Mouse (Mus musculus) MEL (cell line): Measurements from ENCODE around the gene Smyd3.

ENCODE experiments used
- CHD1 ChIP-seq: IDR thresholded peaks from 2 replicates; pipeline ENCODE4 v1.6.1; 2012; ENCODE audit warnings: low read depth, mild to moderate bottlenecking, inconsistent platforms, low read length, improper control_type of control experiment
- CTCF ChIP-seq, 3 experiments: IDR thresholded peaks in 2 of 3; conservative IDR thresholded peaks in 1 of 3; 2 replicates each; pipeline ENCODE4 v1.5.1; 2011 to 2012; ENCODE audit warnings: low read length in 3 of 3, low read depth in 2 of 3, mild to moderate bottlenecking in 2 of 3, improper control_type of control experiment in 1 of 3, inconsistent platforms in 1 of 3, mixed read lengths in 1 of 3, moderate library complexity in 1 of 3; ENCODE audit not compliant: control insufficient read depth in 1 of 3, insufficient read depth in 1 of 3, poor library complexity in 1 of 3, severe bottlenecking in 1 of 3
- EP300 ChIP-seq, 2 experiments: IDR thresholded peaks; 2 replicates each; pipeline ENCODE4 v1.6.1; 2011; ENCODE audit warnings: improper control_type of control experiment in 2 of 2, low read length in 2 of 2, low read depth in 1 of 2, mild to moderate bottlenecking in 1 of 2
- HCFC1 ChIP-seq: IDR thresholded peaks from 2 replicates; pipeline ENCODE4 v1.6.1; 2012; ENCODE audit warnings: low read depth, mild to moderate bottlenecking, inconsistent platforms, low read length, improper control_type of control experiment, moderate library complexity
- JUND ChIP-seq: IDR thresholded peaks from 2 replicates; pipeline ENCODE4 v1.6.1; 2011; ENCODE audit warnings: low read depth, mild to moderate bottlenecking, improper control_type of control experiment, low read length
- POLR2AphosphoS5 ChIP-seq: IDR thresholded peaks from 2 replicates; pipeline ENCODE4 v1.6.1; 2012; ENCODE audit warnings: low read depth, borderline replicate concordance, mild to moderate bottlenecking, inconsistent platforms, low read length, moderate library complexity, mixed read lengths
- USF1 ChIP-seq: IDR thresholded peaks from 2 replicates; pipeline ENCODE4 v1.6.1; 2014; ENCODE audit warnings: low read depth, mild to moderate bottlenecking, inconsistent platforms, low read length, improper control_type of control experiment, moderate library complexity
- ZKSCAN1 ChIP-seq: IDR thresholded peaks from 2 replicates; pipeline ENCODE4 v1.6.1; 2012; ENCODE audit warnings: low read depth, mild to moderate bottlenecking, inconsistent platforms, low read length, improper control_type of control experiment, moderate library complexity

GRCm38 (mm10) chr1:179032947-179033346 is 484.9 kb downstream of the Smyd3 start:
- TF ChIP-seq EP300 (IDR thresholded peaks at IDR 0.05; ENCODE audit: low read depth in 1 of 2, low read length in 2 of 2) (no peak), ZKSCAN1 (peak; percentile 96), POLR2AphosphoS5 (no peak), USF1 (no peak), HCFC1 (no peak), CTCF (IDR thresholded peaks at IDR 0.05 in 2 of 3, conservative IDR thresholded peaks at IDR 0.05 in 1 of 3; ENCODE audit: control insufficient read depth in 1 of 3, insufficient read depth in 1 of 3, low read depth in 2 of 3, low read length in 3 of 3, poor library complexity in 1 of 3, severe bottlenecking in 1 of 3) (no peak), JUND (no peak), CHD1 (no peak)
